Mouse (Mus musculus) forebrain, embryonic 11.5 days (tissue): Measurements from ENCODE around the gene Prss16. TPM values are rescaled to one million over a fixed set of nuclear protein-coding genes. Genes with fewer than 3 reads are reported as not detected.

Experiments used
- ATAC-seq: fragments of 200-750 bp; cut with Nextera tagmentation; replicated peaks from 2 replicates; pipeline ENCODE4 v1.8.0; 2017; ENCODE audit warnings: moderate TSS enrichment; ENCODE audit not compliant: low FRiP score
- DNase-seq: peaks from one replicate; pipeline ENCODE4 v3.0.0-alpha.2; 2017; ENCODE audit warnings: low spot score
- H3K27ac ChIP-seq: fragments of 300-500 bp; sonication (generic); 2 replicates; pipeline ENCODE4 v1.5.1; 2014; ENCODE audit warnings: low read depth, low read length
- H3K27me3 ChIP-seq: fragments of 300-500 bp; sonication (generic); 2 replicates; pipeline ENCODE4 v1.6.1; 2014; ENCODE audit warnings: mild to moderate bottlenecking, low read length, mixed read lengths; ENCODE audit not compliant: control insufficient read depth, insufficient read depth
- H3K36me3 ChIP-seq: fragments of 300-500 bp; sonication (generic); 2 replicates; pipeline ENCODE4 v1.6.1; 2014; ENCODE audit warnings: mild to moderate bottlenecking, low read length, moderate library complexity, mixed read lengths; ENCODE audit not compliant: control insufficient read depth, insufficient read depth
- H3K4me1 ChIP-seq: fragments of 300-500 bp; sonication (generic); replicated peaks from 2 replicates; pipeline ENCODE4 v1.6.1; 2014; ENCODE audit warnings: low read length, mixed read lengths; ENCODE audit not compliant: control insufficient read depth, insufficient read depth
- H3K4me2 ChIP-seq: fragments of 300-500 bp; sonication (generic); 2 replicates; pipeline ENCODE4 v1.6.1; 2014; ENCODE audit warnings: low read depth, mild to moderate bottlenecking, low read length, moderate library complexity, mixed read lengths; ENCODE audit not compliant: severe bottlenecking
- H3K4me3 ChIP-seq: fragments of 300-500 bp; sonication (generic); 2 replicates; pipeline ENCODE4 v1.5.1; 2014; ENCODE audit warnings: low read depth, low read length
- H3K9ac ChIP-seq: fragments of 300-500 bp; sonication (generic); 2 replicates; pipeline ENCODE4 v1.6.1; 2014; ENCODE audit warnings: low read length
- H3K9me3 ChIP-seq: fragments of 300-500 bp; sonication (generic); 2 replicates; pipeline ENCODE4 v1.6.1; 2016; ENCODE audit warnings: low read length, mixed read lengths; ENCODE audit not compliant: control insufficient read depth
- WGBS: fragments of 180-500 bp; shearing (Covaris S2); extraction: QIAGEN DNeasy Blood & Tissue Kit; methylation state at CpG from one replicate; pipeline ENCODE4 v1.1.7; 2014; 5-methylcytosine and 5-hydroxymethylcytosine counted together
- polyA plus RNA-seq: library from polyadenylated mRNA; unstranded; fragments of >200 nt; fragmentation: Nextera tagmentation; extraction: Ambion mirVana; gene quantifications from 2 replicates; pipeline ENCODE4 v1.2.1, GENCODE M21; 2014

Gene Prss16
- polyA plus RNA-seq, 1 experiment from 2014 or later = 0.37 TPM

- 0 out of 2 replicates have a peak, but pooled peaks cover 3% of the 10 kb centered on the region for H3K4me1 ChIP-seq
- H3K9ac ChIP-seq = no peak overlapping the region
- H3K27me3 ChIP-seq = no peaks in the 10 kb centered on the region
- H3K4me3 ChIP-seq = no peak overlapping the region
- no peaks in the 10 kb centered on the region for H3K9me3 ChIP-seq
- DNase-seq (no peak), ATAC-seq (no peak)
- WGBS = 24% methylated on average over 8 of the region's 8 CpGs
- H3K27ac ChIP-seq = no peak overlapping the region
- H3K36me3 ChIP-seq = no peaks in the 10 kb centered on the region
- no peak overlapping the region for H3K4me2 ChIP-seq
Measured at GRCm38 (mm10) chr13:22029928-22030327, 20.4 kb upstream of the Prss16 start.

- peak; percentile 82 for ATAC-seq
- Histone ChIP-seq H3K4me1 (0 out of 2 replicates have a peak, but pooled peaks cover 3% of the 10 kb centered on the region), H3K4me3 (peak overlapping the region; percentile 48), H3K27ac (peak overlapping the region; percentile 71; the same call in 1 of the 2 replicates), H3K36me3 (no peaks in the 10 kb centered on the region), H3K27me3 (no peaks in the 10 kb centered on the region), H3K9ac (peak overlapping the region; percentile 68), H3K4me2 (peak overlapping the region; percentile 63), H3K9me3 (no peaks in the 10 kb centered on the region)
- peak; percentile 97 for DNase-seq
- under 1% methylated on average over 40 of the region's 40 CpGs for WGBS
Measured at GRCm38 (mm10) chr13:22028673-22029460, 19.3 kb upstream of the Prss16 start.

DNA sequence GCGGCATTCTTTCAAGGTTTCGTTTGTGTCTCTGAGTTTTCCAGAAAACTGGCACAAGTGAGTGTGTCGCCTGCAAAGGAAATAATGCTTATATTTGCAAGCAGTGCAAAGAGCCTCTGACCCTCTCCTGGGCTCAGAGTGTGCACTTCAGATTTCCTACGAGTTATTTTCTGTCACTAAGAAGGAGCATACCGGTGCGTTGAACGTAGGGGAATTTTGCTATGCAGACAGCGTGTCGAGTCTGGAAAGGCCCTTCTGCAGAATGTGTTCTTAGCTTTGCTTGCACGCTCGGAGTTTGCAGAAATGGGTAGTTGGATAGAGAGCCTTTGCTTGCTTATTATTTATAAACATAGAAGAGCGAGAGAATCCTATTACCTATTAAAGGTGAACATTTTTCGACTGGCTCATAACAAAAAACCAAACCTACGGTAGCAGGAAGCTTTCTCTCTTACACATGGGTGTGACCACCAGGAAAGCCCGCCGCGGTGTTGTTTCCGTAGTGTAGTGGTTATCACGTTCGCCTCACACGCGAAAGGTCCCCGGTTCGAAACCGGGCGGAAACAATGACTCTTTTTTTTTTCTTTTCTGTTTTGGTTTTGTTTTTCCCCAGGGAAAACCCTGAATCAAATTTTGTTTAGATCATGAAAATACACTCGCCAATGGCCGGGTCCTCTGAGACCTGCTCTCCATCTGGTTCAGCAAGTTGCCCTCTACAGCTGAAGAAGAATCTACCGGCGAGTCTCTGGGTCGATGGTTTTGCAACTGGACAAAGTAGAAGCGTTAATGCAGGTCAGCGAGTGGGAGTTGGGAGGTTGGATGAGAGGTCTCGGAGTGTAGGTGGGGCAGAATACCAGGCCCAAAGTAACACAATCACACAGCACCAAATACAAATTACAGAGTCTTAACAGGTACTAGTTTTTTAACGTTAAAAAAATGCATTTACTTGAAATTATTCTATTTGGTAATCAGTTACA is 16.8 kb upstream of the Prss16 start:
- H3K9me3 ChIP-seq = no peaks in the 10 kb centered on the region
- H3K4me3 ChIP-seq = peak overlapping the region; percentile 37
- no peaks in the 10 kb centered on the region for H3K36me3 ChIP-seq
- no peaks in the 10 kb centered on the region for H3K27me3 ChIP-seq
- under 1% methylated on average over 35 of the region's 35 CpGs for WGBS
- H3K27ac ChIP-seq = no peak overlapping the region
- no peak for ATAC-seq
- peak overlapping the region; percentile 59 for H3K9ac ChIP-seq
- peak overlapping the region; percentile 59 for H3K4me2 ChIP-seq
- peak; percentile 96 for DNase-seq
- 0 out of 2 replicates have a peak, but pooled peaks cover 2% of the 10 kb centered on the region for H3K4me1 ChIP-seq

DNA sequence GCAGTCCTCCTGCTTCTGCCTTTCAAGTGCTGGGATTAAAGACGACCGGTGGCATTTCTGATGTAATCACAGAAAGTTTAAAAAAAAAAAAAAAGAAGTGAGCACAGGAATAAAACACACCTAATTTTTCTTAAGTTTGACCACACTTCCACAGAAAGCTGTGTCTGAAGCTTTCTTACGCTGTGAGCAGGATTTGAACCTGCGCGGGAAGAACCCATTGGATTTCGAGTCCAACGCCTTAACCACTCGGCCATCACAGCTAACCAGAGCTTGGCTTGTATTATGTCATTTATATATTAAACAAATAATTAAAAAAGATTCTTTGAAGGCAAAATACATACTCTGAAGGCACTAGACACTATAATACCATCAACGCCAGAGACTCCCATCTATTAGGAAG is 12.7 kb upstream of the Prss16 start:
- DNase-seq = peak; percentile 87
- Histone ChIP-seq H3K4me3 (peak overlapping the region; percentile 46), H3K27me3 (peaks cover 5% of the 10 kb centered on the region; the same call in 1 of the 2 replicates), H3K4me1 (0 out of 2 replicates have a peak, but pooled peaks cover 2% of the 10 kb centered on the region), H3K9me3 (no peaks in the 10 kb centered on the region), H3K27ac (no peak overlapping the region), H3K9ac (peak overlapping the region; percentile 49), H3K4me2 (peak overlapping the region; percentile 78), H3K36me3 (no peaks in the 10 kb centered on the region)
- peak; percentile 76 for ATAC-seq
- WGBS = 0% methylated on average over 9 of the region's 9 CpGs

DNA sequence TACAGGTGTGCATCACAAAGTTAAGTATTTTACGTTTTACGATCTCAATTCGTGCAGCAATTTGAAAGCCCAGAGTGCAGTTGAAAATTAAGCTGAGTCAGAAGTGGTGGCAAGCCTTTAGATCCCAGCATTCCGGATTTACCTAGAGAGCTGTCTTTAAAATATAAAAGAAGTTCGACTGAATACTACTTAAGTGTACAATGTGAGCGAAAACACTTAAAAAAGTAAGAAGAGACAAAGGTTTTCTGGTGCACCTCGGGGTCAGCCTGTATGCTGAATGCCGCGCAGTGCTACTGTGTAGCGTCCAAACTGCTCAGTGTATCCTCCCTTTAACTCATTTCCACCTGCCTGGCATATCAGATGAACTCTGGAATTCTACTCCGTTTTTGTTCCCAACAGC is 12.0 kb upstream of the Prss16 start:
- Histone ChIP-seq H3K36me3 (no peaks in the 10 kb centered on the region), H3K9me3 (no peaks in the 10 kb centered on the region), H3K4me3 (peak overlapping the region; percentile 46), H3K4me2 (peak overlapping the region; percentile 78), H3K27me3 (peaks cover 5% of the 10 kb centered on the region; the same call in 1 of the 2 replicates), H3K27ac (no peak overlapping the region), H3K4me1 (0 out of 2 replicates have a peak, but pooled peaks cover under 1% of the 10 kb centered on the region), H3K9ac (peak overlapping the region; percentile 49)
- no peak for DNase-seq
- peak; percentile 36; the same call in 1 of the 2 replicates for ATAC-seq
- 0% methylated on average over 11 of the region's 11 CpGs for WGBS

GRCm38 (mm10) chr13:22020901-22021339 is 11.4 kb upstream of the Prss16 start:
- peak; percentile 77 for ATAC-seq
- Histone ChIP-seq H3K27me3 (peaks cover 7% of the 10 kb centered on the region; the same call in 1 of the 2 replicates), H3K9me3 (no peaks in the 10 kb centered on the region), H3K4me1 (no peaks in the 10 kb centered on the region), H3K27ac (no peak overlapping the region), H3K4me3 (peak overlapping the region; percentile 46), H3K36me3 (no peaks in the 10 kb centered on the region), H3K4me2 (peak overlapping the region; percentile 78), H3K9ac (no peak overlapping the region; the same call in 1 of the 2 replicates)
- WGBS = under 1% methylated on average over 8 of the region's 8 CpGs
- peak; percentile 80 for DNase-seq

DNA sequence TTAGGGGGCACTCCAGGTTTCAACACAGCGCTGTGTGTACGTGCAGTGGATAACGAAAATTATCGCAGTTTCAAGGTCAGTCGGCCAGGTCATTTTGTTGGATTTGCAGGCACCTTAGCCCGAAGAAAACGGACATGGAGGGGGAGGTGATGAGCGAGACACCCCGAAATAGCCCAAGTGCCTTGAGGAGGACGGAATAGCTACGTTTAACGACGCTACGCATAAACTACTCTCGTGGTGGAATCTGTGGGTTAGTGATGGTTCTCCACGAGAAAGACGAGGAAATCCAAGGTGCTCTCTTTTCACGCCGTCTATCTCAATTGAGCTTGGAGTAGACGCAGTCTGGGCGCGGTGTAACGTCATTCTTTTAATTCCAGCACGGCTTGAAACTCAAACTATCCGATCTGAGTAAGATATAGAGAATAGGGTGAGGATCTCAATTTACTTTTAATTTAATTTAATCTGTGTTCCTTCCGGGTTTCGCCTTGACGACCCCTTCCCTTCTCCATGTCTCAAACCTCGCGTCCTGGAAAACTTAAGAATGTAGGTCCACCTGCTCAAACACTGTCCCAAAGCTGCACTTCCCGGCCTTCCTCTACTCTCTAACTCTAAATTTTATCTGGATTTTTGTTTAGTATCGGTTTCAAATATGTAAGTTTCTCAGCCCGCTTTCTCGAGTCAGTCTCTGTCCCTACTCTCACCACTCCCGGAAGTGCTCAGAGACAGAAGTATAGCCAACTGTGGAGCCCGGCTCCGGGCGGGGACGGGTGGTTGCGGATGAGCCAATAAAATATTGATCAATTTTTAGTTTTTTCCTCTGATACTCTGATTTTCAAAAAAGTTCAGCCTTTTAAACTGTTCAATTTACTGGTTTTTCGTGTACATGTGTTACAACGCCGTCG is 10.6 kb upstream of the Prss16 start:
- WGBS = under 1% methylated on average over 44 of the region's 44 CpGs
- Histone ChIP-seq H3K4me3 (peak overlapping the region; percentile 46), H3K27me3 (peaks cover 11% of the 10 kb centered on the region), H3K9me3 (no peaks in the 10 kb centered on the region), H3K4me2 (peak overlapping the region; percentile 78), H3K27ac (no peak overlapping the region), H3K9ac (peak overlapping the region; percentile 51), H3K4me1 (no peaks in the 10 kb centered on the region), H3K36me3 (no peaks in the 10 kb centered on the region)
- ATAC-seq = peak; percentile 62
- DNase-seq = no peak
